Mouse (Mus musculus): ENCODE results near the gene Gm11213. TPM values are rescaled to one million over a fixed set of nuclear protein-coding genes. Genes with fewer than 3 reads are reported as not detected.

The Gm11213 gene
- polyA plus RNA-seq, 1 experiment from 2014 or later: not detected

GRCm38 (mm10) chr4:63555111-63555510, 50.0 kb downstream of the Gm11213 start:
- H3K4me1 ChIP-seq (replicated peaks): peaks cover 27% of the 10 kb centered on the region
- no peaks in the 10 kb centered on the region for H3K27me3 ChIP-seq
- WGBS: 94% methylated on average over 2 of the region's 2 CpGs
- no peak overlapping the region for H3K9ac ChIP-seq
- no peaks in the 10 kb centered on the region for H3K9me3 ChIP-seq
- peaks cover 27% of the 10 kb centered on the region for H3K36me3 ChIP-seq
- no peak overlapping the region for H3K27ac ChIP-seq (replicated peaks)
- no peak overlapping the region for H3K4me2 ChIP-seq
- no peak overlapping the region for H3K4me3 ChIP-seq
- ATAC-seq (ENCODE audit: low read depth): no peak

- H3K4me3 ChIP-seq: no peak overlapping the region
- peaks cover 29% of the 10 kb centered on the region for H3K36me3 ChIP-seq
- H3K27me3 ChIP-seq: no peaks in the 10 kb centered on the region
- no peak overlapping the region for H3K9ac ChIP-seq
- WGBS: 34% methylated on average over 3 of the region's 3 CpGs
- no peak overlapping the region for H3K4me2 ChIP-seq
- H3K27ac ChIP-seq (replicated peaks): no peak overlapping the region
- H3K9me3 ChIP-seq: no peaks in the 10 kb centered on the region
- peaks cover 22% of the 10 kb centered on the region for H3K4me1 ChIP-seq (replicated peaks)
- ATAC-seq (ENCODE audit: low read depth): no peak
Observed at GRCm38 (mm10) chr4:63554616-63555015, 50.4 kb downstream of the Gm11213 start.

DNA sequence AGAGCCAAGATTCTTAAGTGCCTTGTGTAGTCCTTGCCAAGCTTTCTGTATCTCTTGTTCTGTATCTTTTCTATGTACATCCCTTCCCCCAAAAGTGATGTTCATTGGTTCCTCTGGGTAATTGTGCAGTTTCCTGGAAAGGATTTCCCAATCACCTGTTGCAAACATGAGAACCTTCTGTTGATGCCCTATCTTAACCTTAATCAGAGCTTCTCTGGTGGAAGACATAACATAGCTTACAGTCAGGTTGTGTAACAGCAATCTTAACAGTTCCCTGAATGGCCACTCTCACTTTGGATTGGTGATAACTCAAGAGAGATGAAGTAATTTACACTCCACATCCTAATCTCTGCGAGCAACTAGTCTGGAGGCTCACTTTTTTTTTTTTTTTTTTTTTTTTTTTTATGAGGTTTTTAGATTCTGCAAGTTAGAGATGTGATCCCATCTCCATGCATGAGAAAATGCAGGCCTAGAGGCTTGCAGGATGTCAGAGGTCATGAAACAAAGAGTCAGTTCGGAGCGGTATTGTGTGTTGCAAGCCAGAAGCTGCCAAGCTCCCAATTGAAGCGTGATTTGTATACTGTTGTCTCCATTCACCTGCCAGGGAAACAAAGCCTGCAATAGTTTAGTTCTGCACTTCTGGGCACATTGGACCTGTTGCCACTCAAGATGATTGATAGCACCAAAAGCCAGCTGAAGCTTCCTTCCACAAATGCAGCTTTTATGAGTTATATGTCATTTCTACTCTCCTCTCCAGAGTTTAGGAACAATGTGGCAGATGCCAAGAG, 51.1 kb downstream of the Gm11213 start:
- no peaks in the 10 kb centered on the region for H3K27me3 ChIP-seq
- no peaks in the 10 kb centered on the region for H3K9me3 ChIP-seq
- peaks cover 16% of the 10 kb centered on the region for H3K4me1 ChIP-seq (replicated peaks)
- H3K4me2 ChIP-seq: no peak overlapping the region
- ATAC-seq (ENCODE audit: low read depth): no peak
- H3K36me3 ChIP-seq: peaks cover 36% of the 10 kb centered on the region
- WGBS: 22% methylated on average over 4 of the region's 4 CpGs
- H3K4me3 ChIP-seq: no peak overlapping the region
- H3K27ac ChIP-seq (replicated peaks): no peak overlapping the region
- no peak overlapping the region for H3K9ac ChIP-seq

GRCm38 (mm10) chr4:63552865-63553264, 52.2 kb downstream of the Gm11213 start:
- Histone ChIP-seq H3K4me2 (no peak overlapping the region), H3K4me1 (replicated peaks) (peaks cover 12% of the 10 kb centered on the region), H3K4me3 (no peak overlapping the region), H3K27ac (replicated peaks) (no peak overlapping the region), H3K27me3 (no peaks in the 10 kb centered on the region), H3K9ac (no peak overlapping the region), H3K9me3 (no peaks in the 10 kb centered on the region), H3K36me3 (peaks cover 47% of the 10 kb centered on the region)
- WGBS: 78% methylated on average over 1 of the region's 1 CpGs
- ATAC-seq (ENCODE audit: low read depth): no peak

DNA sequence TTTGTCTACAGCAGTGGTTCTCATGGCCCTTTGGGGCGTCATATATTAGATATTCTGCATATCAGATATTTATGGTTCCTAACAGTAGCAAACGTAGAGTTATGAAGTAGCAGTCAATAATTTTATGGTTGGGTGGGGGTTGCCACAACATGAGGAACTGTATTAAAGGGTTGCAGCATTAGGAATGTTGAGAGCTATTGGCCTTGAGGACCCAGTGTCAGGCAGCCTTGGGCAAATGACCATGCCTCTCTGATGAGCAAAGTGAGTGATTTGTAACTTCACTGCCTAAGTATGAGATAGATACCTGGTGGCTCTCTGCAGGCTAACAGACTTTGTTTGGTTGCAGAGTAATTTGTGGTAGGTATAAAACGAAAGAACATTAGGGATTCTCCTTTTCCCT, 54.2 kb downstream of the Gm11213 start:
- H3K9ac ChIP-seq: no peak overlapping the region
- H3K36me3 ChIP-seq: peaks cover 47% of the 10 kb centered on the region
- no peak overlapping the region for H3K4me2 ChIP-seq
- no peak for ATAC-seq (ENCODE audit: low read depth)
- no peak overlapping the region for H3K4me3 ChIP-seq
- H3K27ac ChIP-seq (replicated peaks): no peak overlapping the region
- no peaks in the 10 kb centered on the region for H3K9me3 ChIP-seq
- H3K4me1 ChIP-seq (replicated peaks): peaks cover 23% of the 10 kb centered on the region
- no peaks in the 10 kb centered on the region for H3K27me3 ChIP-seq
- WGBS: 90% methylated on average over 3 of the region's 3 CpGs

GRCm38 (mm10) chr4:63548491-63548890, 56.6 kb downstream of the Gm11213 start:
- H3K4me2 ChIP-seq: no peak overlapping the region
- H3K27ac ChIP-seq (replicated peaks): no peak overlapping the region
- WGBS: 89% methylated on average over 3 of the region's 3 CpGs
- no peaks in the 10 kb centered on the region for H3K9me3 ChIP-seq
- H3K36me3 ChIP-seq: peaks cover 47% of the 10 kb centered on the region
- no peak for ATAC-seq (ENCODE audit: low read depth)
- H3K9ac ChIP-seq: no peak overlapping the region
- peaks cover 37% of the 10 kb centered on the region for H3K4me1 ChIP-seq (replicated peaks)
- no peak overlapping the region for H3K4me3 ChIP-seq
- H3K27me3 ChIP-seq: no peaks in the 10 kb centered on the region

GRCm38 (mm10) chr4:63547799-63548198, 57.3 kb downstream of the Gm11213 start:
- H3K9ac ChIP-seq: no peak overlapping the region
- peaks cover 44% of the 10 kb centered on the region for H3K36me3 ChIP-seq
- WGBS: 70% methylated on average over 1 of the region's 1 CpGs
- H3K27me3 ChIP-seq: no peaks in the 10 kb centered on the region
- no peaks in the 10 kb centered on the region for H3K9me3 ChIP-seq
- peaks cover 37% of the 10 kb centered on the region for H3K4me1 ChIP-seq (replicated peaks)
- ATAC-seq (ENCODE audit: low read depth): no peak
- no peak overlapping the region for H3K27ac ChIP-seq (replicated peaks)
- no peak overlapping the region for H3K4me3 ChIP-seq
- no peak overlapping the region for H3K4me2 ChIP-seq

Other genes with a start within 250 kb of the Gm11213 start
- not detected in 2 replicates for gene Orm3, start 249.1 kb downstream of the Gm11213 start, polyA plus RNA-seq (2015; fragmentation: Nextera tagmentation; extraction: Ambion mirVana)
- gene Orm2, start 242.8 kb downstream of the Gm11213 start, polyA plus RNA-seq (2015; fragmentation: Nextera tagmentation; extraction: Ambion mirVana): not detected in 2 replicates
- gene Akna, start 201.9 kb downstream of the Gm11213 start, polyA plus RNA-seq (2015; fragmentation: Nextera tagmentation; extraction: Ambion mirVana): 4.4 and 4.8 TPM in 2 replicates
- 4.2 and 5.6 TPM in 2 replicates for gene Whrn, start 109.3 kb downstream of the Gm11213 start, polyA plus RNA-seq (2015; fragmentation: Nextera tagmentation; extraction: Ambion mirVana)
- gene Atp6v1g1, start 60.5 kb downstream of the Gm11213 start, polyA plus RNA-seq (2015; fragmentation: Nextera tagmentation; extraction: Ambion mirVana): 450 and 499 TPM in 2 replicates
- 3.7 and 3.8 TPM in 2 replicates for gene Tmem268, start 46.5 kb downstream of the Gm11213 start, polyA plus RNA-seq (2015; fragmentation: Nextera tagmentation; extraction: Ambion mirVana)
- gene Tex48, start 17.2 kb upstream of the Gm11213 start, polyA plus RNA-seq (2015; fragmentation: Nextera tagmentation; extraction: Ambion mirVana): not detected in 2 replicates
- gene Gm11214, start 58.1 kb upstream of the Gm11213 start, polyA plus RNA-seq (2015; fragmentation: Nextera tagmentation; extraction: Ambion mirVana): not detected in 2 replicates
- gene Tnfsf15, start 139.9 kb upstream of the Gm11213 start, polyA plus RNA-seq (2015; fragmentation: Nextera tagmentation; extraction: Ambion mirVana): not detected in 2 replicates

All from neural tube, embryonic 13.5 days (tissue).